8 mouse cellular contexts compared by ENCODE assay signal in the genomic region with DNA sequence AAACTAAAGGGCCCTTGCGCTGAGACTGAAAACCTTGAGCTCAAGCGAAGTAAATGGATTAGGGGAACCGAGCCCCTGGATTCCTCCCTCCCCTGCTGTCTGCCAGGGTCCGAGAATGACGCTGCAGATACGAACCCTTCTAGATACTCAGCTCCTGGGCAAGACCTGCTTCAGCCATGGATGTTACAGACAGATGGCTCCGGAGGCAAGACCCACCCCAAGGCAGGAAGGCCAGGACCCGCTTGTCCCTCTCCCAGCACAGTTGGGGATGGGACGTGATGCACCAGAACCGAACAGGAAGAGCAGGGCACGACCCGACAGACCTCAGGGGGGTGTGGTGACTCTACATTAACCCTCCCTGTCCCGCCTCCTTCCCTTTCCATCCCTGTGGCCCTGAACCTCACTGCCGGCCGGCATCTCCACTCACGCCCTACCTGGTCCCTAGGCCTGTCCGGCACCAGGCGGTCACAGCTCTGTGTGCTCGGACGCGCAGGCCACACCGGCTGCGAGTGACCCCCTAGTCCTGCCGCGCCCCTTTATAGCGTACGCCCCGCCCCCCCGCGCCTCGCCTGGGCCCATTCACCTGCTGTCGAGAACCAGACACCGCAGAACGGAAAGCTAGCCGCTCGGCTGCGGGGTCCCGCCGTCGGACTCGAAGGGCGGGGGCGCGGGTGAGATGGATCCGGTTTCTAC.
DNase-seq lines count a peak whose midpoint lies in the region; ATAC-seq lines count a peak whose summit lies in the region.

No protein-coding gene starts in this region.

- under 1% methylated on average over 45 of the region's 45 CpGs for WGBS in heart, embryonic 12.5 days
- WGBS in forebrain, embryonic 12.5 days = 1% methylated on average over 45 of the region's 45 CpGs
- under 1% methylated on average over 45 of the region's 45 CpGs for WGBS in liver, embryonic 15.5 days (ENCODE audit: insufficient replicate concordance)

- no peak for ATAC-seq in heart, embryonic 12.5 days (ENCODE audit: insufficient number of reproducible peaks, low FRiP score)
- no peak for ATAC-seq in forebrain, embryonic 12.5 days (ENCODE audit: low FRiP score)
- no peak for ATAC-seq in liver, embryonic 15.5 days (ENCODE audit: insufficient read depth)

- H3K4me3 ChIP-seq in heart, embryonic 12.5 days = peak overlapping the region; percentile 44
- H3K4me3 ChIP-seq in forebrain, embryonic 12.5 days (replicated peaks) = peak overlapping the region; percentile 21
- H3K4me3 ChIP-seq in liver, embryonic 15.5 days (replicated peaks) = peak overlapping the region; percentile 48

- H3K9me3 ChIP-seq in heart, embryonic 12.5 days (replicated peaks) = no peaks in the 10 kb centered on the region
- H3K9me3 ChIP-seq in forebrain, embryonic 12.5 days = no peaks in the 10 kb centered on the region
- no peaks in the 10 kb centered on the region for H3K9me3 ChIP-seq in liver, embryonic 15.5 days (replicated peaks)

- DNase-seq in heart, adult 18-20 months = no peak
- DNase-seq in CD4-positive, CD25-positive, alpha-beta regulatory T cell, adult 2 months (ENCODE audit: low read depth, low spot score) = peak; percentile 55
- no peak for DNase-seq in adrenal gland, adult 2 months
- no peak for DNase-seq in layer of hippocampus, postnatal 25 days (ENCODE audit: extremely low spot score in 1 of 2, low spot score in 1 of 2)
- DNase-seq in lung, postnatal 4 days = no peak

- no peak overlapping the region for H3K9ac ChIP-seq in heart, embryonic 12.5 days
- no peak overlapping the region for H3K9ac ChIP-seq in forebrain, embryonic 12.5 days
- H3K9ac ChIP-seq in liver, embryonic 15.5 days = no peak overlapping the region

- H3K27me3 ChIP-seq in heart, embryonic 12.5 days (replicated peaks) = peaks cover 95% of the 10 kb centered on the region
- H3K27me3 ChIP-seq in forebrain, embryonic 12.5 days = peaks cover 98% of the 10 kb centered on the region
- peaks cover 100% of the 10 kb centered on the region for H3K27me3 ChIP-seq in liver, embryonic 15.5 days

- H3K4me2 ChIP-seq in heart, embryonic 12.5 days = peak overlapping the region; percentile 69
- peak overlapping the region; percentile 45 for H3K4me2 ChIP-seq in forebrain, embryonic 12.5 days
- H3K4me2 ChIP-seq in liver, embryonic 15.5 days = peak overlapping the region; percentile 67

- no peaks in the 10 kb centered on the region for H3K36me3 ChIP-seq in heart, embryonic 12.5 days
- no peaks in the 10 kb centered on the region for H3K36me3 ChIP-seq in forebrain, embryonic 12.5 days (replicated peaks)
- H3K36me3 ChIP-seq in liver, embryonic 15.5 days (replicated peaks) = no peaks in the 10 kb centered on the region

- H3K4me1 ChIP-seq in heart, embryonic 12.5 days (replicated peaks) = peaks cover 59% of the 10 kb centered on the region
- peaks cover 44% of the 10 kb centered on the region for H3K4me1 ChIP-seq in forebrain, embryonic 12.5 days
- H3K4me1 ChIP-seq in liver, embryonic 15.5 days (replicated peaks) = peaks cover 57% of the 10 kb centered on the region

- H3K27ac ChIP-seq in heart, embryonic 12.5 days (ENCODE audit: poor library complexity, severe bottlenecking) = no peak overlapping the region
- H3K27ac ChIP-seq in forebrain, embryonic 12.5 days = no peak overlapping the region
- no peak overlapping the region for H3K27ac ChIP-seq in liver, embryonic 15.5 days (replicated peaks)
